Mouse (Mus musculus) liver, embryonic 14.5 days (tissue): ENCODE measurements around the gene 4930451I11Rik.

Source experiments
- CTCF ChIP-seq: IDR thresholded peaks from 2 replicates; pipeline ENCODE4 v1.5.1; 2016; ENCODE audit warnings: antibody characterized with exemption, low read depth, control low read depth
- EP300 ChIP-seq: IDR thresholded peaks from 2 replicates; pipeline ENCODE4 v1.6.1; 2016; ENCODE audit warnings: antibody characterized with exemption, low read depth

- TF ChIP-seq CTCF (no peak), EP300 (no peak)
These were observed 7.5 kb downstream of the 4930451I11Rik start for GRCm38 (mm10) chr7:126823940-126824339.
